Mouse (Mus musculus): ENCODE data around the gene Ubn1. TPM values are rescaled to one million over a fixed set of nuclear protein-coding genes. Genes with fewer than 3 reads are reported as not detected.

Gene Ubn1
- polyA plus RNA-seq, 1 experiment from 2014 or later = 15.0 TPM

DNA sequence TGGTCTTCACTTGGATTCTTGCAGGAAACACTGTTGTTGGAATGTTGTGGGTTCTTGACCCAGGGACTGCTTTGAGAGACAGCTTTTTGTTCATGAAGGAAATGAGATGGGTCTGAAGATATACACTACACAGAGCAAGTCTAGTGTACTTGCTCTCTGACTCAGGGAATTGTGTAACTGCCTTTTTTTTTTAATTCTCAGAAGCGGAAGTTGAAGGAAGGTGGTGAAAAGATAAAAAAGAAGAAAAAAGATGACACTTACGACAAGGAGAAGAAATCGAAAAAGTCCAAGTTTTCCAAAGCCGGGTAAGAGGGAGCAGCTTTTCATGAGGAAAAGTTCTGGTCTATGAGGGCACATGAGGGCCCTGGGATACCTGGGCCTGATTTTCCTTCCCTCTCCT is 13.6 kb downstream of the Ubn1 start:
- 94% methylated on average over 4 of the region's 4 CpGs for WGBS
- TF ChIP-seq EP300 (IDR thresholded peaks at IDR 0.05) (no peak), CTCF (IDR thresholded peaks at IDR 0.05) (no peak)
- no peaks in the 10 kb centered on the region for H3K9me3 ChIP-seq (ENCODE audit: low read length)
- H3K27me3 ChIP-seq (replicated peaks; ENCODE audit: insufficient read depth, low read length) = no peaks in the 10 kb centered on the region
- H3K4me3 ChIP-seq (ENCODE audit: low read depth, low read length) = no peak overlapping the region
- no peak for ATAC-seq
- no peaks in the 10 kb centered on the region for H3K4me1 ChIP-seq (ENCODE audit: insufficient read depth, low read depth, low read length)
- DNase-seq (ENCODE audit: low spot score) = no peak
- no peak overlapping the region for H3K4me2 ChIP-seq (replicated peaks; ENCODE audit: low read depth, low read length)
- no peak overlapping the region for H3K27ac ChIP-seq (ENCODE audit: low read length)
- no peak overlapping the region for H3K9ac ChIP-seq (replicated peaks; ENCODE audit: low read depth)
- H3K36me3 ChIP-seq (ENCODE audit: insufficient read depth, low read length) = peaks cover 23% of the 10 kb centered on the region

DNA sequence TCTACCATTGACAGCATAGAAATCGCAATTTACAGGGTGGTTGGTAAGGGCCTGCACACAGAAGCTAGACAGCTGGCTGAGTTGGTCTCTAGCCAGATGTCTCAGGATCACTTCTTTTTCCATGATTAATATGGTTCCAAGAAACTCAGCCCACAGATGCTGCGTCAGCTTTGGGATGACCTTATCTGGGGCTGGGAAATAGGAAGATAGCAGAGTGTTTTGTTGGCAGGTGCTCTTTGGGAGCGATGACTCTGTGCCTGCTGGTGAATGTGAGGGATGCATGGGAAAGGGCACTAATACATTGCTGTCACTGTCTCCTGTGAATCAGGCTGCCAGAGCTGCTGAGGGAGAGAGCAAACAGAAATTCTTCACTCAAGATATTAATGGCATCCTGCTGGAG is 20.5 kb downstream of the Ubn1 start:
- peak; percentile 41 for ATAC-seq
- TF ChIP-seq CTCF (IDR thresholded peaks at IDR 0.05) (no peak), EP300 (IDR thresholded peaks at IDR 0.05) (no peak)

DNA sequence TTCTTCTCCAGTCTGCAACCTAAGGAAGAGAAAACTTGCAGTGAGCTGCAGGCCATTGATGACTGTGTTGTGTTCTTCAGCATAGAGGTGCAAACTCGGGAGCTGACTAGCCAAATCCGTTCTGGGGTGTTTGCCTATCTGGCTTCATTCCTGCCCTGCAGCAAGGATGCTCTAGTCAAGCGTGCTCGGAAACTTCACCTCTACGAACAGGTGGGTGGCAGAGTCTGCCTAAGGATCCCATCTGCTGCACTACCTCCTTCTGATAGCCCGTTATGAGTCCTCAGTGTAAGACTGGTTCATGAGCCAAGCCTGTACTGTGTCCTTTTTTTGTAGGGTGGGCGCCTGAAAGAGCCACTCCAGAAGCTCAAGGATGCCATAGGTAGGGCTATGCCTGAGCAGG is 22.1 kb downstream of the Ubn1 start:
- Histone ChIP-seq H3K4me1 (ENCODE audit: insufficient read depth, low read depth, low read length) (no peaks in the 10 kb centered on the region), H3K4me2 (replicated peaks; ENCODE audit: low read depth, low read length) (no peak overlapping the region), H3K4me3 (ENCODE audit: low read depth, low read length) (no peak overlapping the region), H3K9me3 (ENCODE audit: low read length) (no peaks in the 10 kb centered on the region), H3K27me3 (replicated peaks; ENCODE audit: insufficient read depth, low read length) (no peaks in the 10 kb centered on the region), H3K36me3 (ENCODE audit: insufficient read depth, low read length) (peaks cover 61% of the 10 kb centered on the region), H3K9ac (replicated peaks; ENCODE audit: low read depth) (no peak overlapping the region), H3K27ac (ENCODE audit: low read length) (no peak overlapping the region)
- no peak for DNase-seq (ENCODE audit: low spot score)
- WGBS = 95% methylated on average over 7 of the region's 7 CpGs
- no peak for TF ChIP-seq EP300 (IDR thresholded peaks at IDR 0.05)
- TF ChIP-seq CTCF (IDR thresholded peaks at IDR 0.05) = no peak
- no peak for ATAC-seq

More for the DNA sequence above, 20.5 kb downstream of the Ubn1 start:
- H3K4me1 ChIP-seq (ENCODE audit: insufficient read depth, low read depth, low read length) = no peaks in the 10 kb centered on the region
- H3K4me2 ChIP-seq (replicated peaks; ENCODE audit: low read depth, low read length) = no peak overlapping the region
- H3K27ac ChIP-seq (ENCODE audit: low read length) = no peak overlapping the region
- no peak overlapping the region for H3K4me3 ChIP-seq (ENCODE audit: low read depth, low read length)
- no peaks in the 10 kb centered on the region for H3K9me3 ChIP-seq (ENCODE audit: low read length)
- 72% methylated on average over 3 of the region's 3 CpGs for WGBS
- peaks cover 47% of the 10 kb centered on the region for H3K36me3 ChIP-seq (ENCODE audit: insufficient read depth, low read length)
- H3K9ac ChIP-seq (replicated peaks; ENCODE audit: low read depth) = no peak overlapping the region
- peak; percentile 23 for DNase-seq (ENCODE audit: low spot score)
- no peaks in the 10 kb centered on the region for H3K27me3 ChIP-seq (replicated peaks; ENCODE audit: insufficient read depth, low read length)

DNA sequence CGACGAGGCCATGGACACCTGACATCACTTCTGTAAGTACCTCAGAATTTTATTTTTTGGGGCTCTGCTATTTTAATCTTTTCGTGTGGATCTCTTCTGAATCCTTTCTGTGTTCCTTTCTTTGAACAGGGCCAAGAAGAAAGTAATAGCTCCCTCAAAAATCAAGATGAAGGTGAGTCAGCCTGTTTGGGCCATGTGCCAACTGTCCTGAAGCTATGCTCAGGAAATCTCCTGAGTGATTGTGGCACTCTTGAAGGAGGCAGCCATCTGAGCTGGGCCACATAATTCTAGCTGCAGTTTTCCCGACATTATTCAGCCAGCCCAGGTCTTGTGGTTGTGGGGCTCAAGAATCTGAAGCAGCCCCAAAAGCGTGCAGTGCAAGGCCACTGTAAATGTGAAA is 24.5 kb downstream of the Ubn1 start:
- Histone ChIP-seq H3K4me1 (ENCODE audit: insufficient read depth, low read depth, low read length) (no peaks in the 10 kb centered on the region), H3K27ac (ENCODE audit: low read length) (no peak overlapping the region), H3K27me3 (replicated peaks; ENCODE audit: insufficient read depth, low read length) (no peaks in the 10 kb centered on the region), H3K9ac (replicated peaks; ENCODE audit: low read depth) (no peak overlapping the region), H3K36me3 (ENCODE audit: insufficient read depth, low read length) (peaks cover 74% of the 10 kb centered on the region), H3K4me3 (ENCODE audit: low read depth, low read length) (no peak overlapping the region), H3K9me3 (ENCODE audit: low read length) (no peaks in the 10 kb centered on the region), H3K4me2 (replicated peaks; ENCODE audit: low read depth, low read length) (no peak overlapping the region)
- TF ChIP-seq EP300 (IDR thresholded peaks at IDR 0.05) (no peak), CTCF (IDR thresholded peaks at IDR 0.05) (no peak)
- ATAC-seq (no peak), DNase-seq (ENCODE audit: low spot score) (peak; percentile 27)
- 82% methylated on average over 5 of the region's 5 CpGs for WGBS

DNA sequence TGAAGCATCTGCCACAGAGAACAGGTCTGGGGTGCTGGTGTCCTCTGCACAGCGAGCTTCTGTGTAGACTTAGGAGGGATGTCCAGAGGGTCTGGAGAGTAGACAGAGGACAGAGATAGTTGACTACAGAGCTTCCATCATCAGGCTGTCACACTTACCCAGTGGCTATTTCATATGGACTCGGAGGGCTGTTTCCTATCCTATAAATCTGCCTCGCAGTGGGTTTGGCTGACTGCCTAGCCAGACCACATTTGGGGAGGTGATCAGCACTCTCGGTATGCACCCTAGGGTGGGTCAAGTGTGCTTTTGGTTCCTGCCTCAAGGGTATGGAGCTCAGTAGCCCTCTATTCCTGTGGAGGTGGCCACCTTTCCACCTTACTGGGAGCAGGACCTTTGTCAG is 35.3 kb downstream of the Ubn1 start:
- H3K27me3 ChIP-seq (replicated peaks; ENCODE audit: insufficient read depth, low read length) = no peaks in the 10 kb centered on the region
- no peak overlapping the region for H3K4me3 ChIP-seq (ENCODE audit: low read depth, low read length)
- H3K4me1 ChIP-seq (ENCODE audit: insufficient read depth, low read depth, low read length) = no peaks in the 10 kb centered on the region
- DNase-seq (ENCODE audit: low spot score) (no peak), ATAC-seq (no peak)
- TF ChIP-seq EP300 (IDR thresholded peaks at IDR 0.05) = no peak
- TF ChIP-seq CTCF (IDR thresholded peaks at IDR 0.05) = no peak
- H3K9me3 ChIP-seq (ENCODE audit: low read length) = no peaks in the 10 kb centered on the region
- WGBS = 77% methylated on average over 4 of the region's 4 CpGs
- H3K4me2 ChIP-seq (replicated peaks; ENCODE audit: low read depth, low read length) = no peak overlapping the region
- H3K9ac ChIP-seq (replicated peaks; ENCODE audit: low read depth) = no peak overlapping the region
- peaks cover 43% of the 10 kb centered on the region for H3K36me3 ChIP-seq (ENCODE audit: insufficient read depth, low read length)
- no peak overlapping the region for H3K27ac ChIP-seq (ENCODE audit: low read length)

DNA sequence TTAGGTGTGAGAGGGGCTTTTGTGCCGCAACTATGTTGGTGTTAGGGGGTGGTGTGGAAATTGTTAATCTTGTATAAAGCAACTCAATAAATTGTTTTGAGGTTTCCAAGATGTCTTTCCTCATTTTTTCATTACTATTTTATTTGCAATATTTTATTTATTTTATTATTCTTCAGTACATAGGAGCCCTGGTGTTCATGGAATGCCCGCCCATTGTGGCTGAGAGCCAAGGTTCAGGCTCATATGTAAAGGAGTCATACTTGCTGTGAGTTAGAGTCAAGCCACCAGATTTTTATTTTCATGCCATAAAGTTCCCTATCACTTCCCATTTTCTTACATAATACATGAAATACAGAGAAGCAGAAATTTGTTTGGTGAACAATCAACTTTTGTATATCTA is 36.3 kb downstream of the Ubn1 start:
- Histone ChIP-seq H3K9ac (replicated peaks; ENCODE audit: low read depth) (no peak overlapping the region), H3K9me3 (ENCODE audit: low read length) (no peaks in the 10 kb centered on the region), H3K4me1 (ENCODE audit: insufficient read depth, low read depth, low read length) (no peaks in the 10 kb centered on the region), H3K27ac (ENCODE audit: low read length) (no peak overlapping the region), H3K27me3 (replicated peaks; ENCODE audit: insufficient read depth, low read length) (no peaks in the 10 kb centered on the region), H3K4me2 (replicated peaks; ENCODE audit: low read depth, low read length) (no peak overlapping the region), H3K4me3 (ENCODE audit: low read depth, low read length) (no peak overlapping the region), H3K36me3 (ENCODE audit: insufficient read depth, low read length) (peaks cover 41% of the 10 kb centered on the region)
- WGBS = 100% methylated on average over 2 of the region's 2 CpGs
- ATAC-seq = no peak
- DNase-seq (ENCODE audit: low spot score) = no peak
- TF ChIP-seq EP300 (IDR thresholded peaks at IDR 0.05) = no peak

DNA sequence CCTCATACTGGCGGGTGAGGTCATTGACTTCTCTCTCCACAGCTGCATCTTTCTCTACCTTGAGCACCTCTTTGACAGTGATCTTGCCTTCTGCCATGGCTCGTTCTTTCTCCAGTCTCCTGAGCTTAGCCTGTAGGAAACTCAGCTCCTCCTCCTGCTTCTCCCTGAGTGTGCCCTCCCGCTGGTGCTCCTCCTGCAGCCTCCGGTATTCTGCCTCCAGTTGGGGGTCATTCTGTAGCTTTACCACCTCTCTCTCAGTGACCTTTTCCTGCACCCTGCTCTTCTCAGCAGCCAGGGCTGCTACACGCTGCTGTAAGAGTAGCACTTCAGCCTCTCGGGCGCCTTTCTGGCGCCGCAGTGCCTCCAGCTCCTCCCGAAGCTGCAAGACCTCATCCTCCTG is 39.2 kb downstream of the Ubn1 start:
- no peak for ATAC-seq
- WGBS = 60% methylated on average over 10 of the region's 10 CpGs

More for the DNA sequence above, 39.2 kb downstream of the Ubn1 start:
- Histone ChIP-seq H3K27ac (ENCODE audit: low read length) (no peak overlapping the region), H3K36me3 (ENCODE audit: insufficient read depth, low read length) (peaks cover 24% of the 10 kb centered on the region), H3K9me3 (ENCODE audit: low read length) (no peaks in the 10 kb centered on the region), H3K4me3 (ENCODE audit: low read depth, low read length) (no peak overlapping the region), H3K9ac (replicated peaks; ENCODE audit: low read depth) (no peak overlapping the region), H3K4me1 (ENCODE audit: insufficient read depth, low read depth, low read length) (no peaks in the 10 kb centered on the region), H3K4me2 (replicated peaks; ENCODE audit: low read depth, low read length) (no peak overlapping the region), H3K27me3 (replicated peaks; ENCODE audit: insufficient read depth, low read length) (no peaks in the 10 kb centered on the region)
- DNase-seq (ENCODE audit: low spot score) = no peak
- TF ChIP-seq EP300 (IDR thresholded peaks at IDR 0.05) (no peak), CTCF (IDR thresholded peaks at IDR 0.05) (no peak)

Data from lung, postnatal 0 days (tissue).